Mouse (Mus musculus) heart, adult 9 months (tissue): ENCODE results near the gene Bcor.
A peak's percentile ranks its signal among the peaks of the same experiment; 100 is the strongest.

Source experiments
- DNase-seq, 2 experiments: peaks; one replicate each; pipeline ENCODE4 v3.0.0; 2022; ENCODE audit warnings: low spot score in 2 of 2

The Bcor gene

GRCm38 (mm10) chrX:12159981-12160656, at the start of gene Bcor:
TSS of gene Bcor (minus strand) at chrX:12160355.
- peak; percentile 66 to 75 for DNase-seq

GRCm38 (mm10) chrX:12202951-12203350, 42.8 kb upstream of the Bcor start:
- DNase-seq, result no peak

- DNase-seq, result no peak
Measured at GRCm38 (mm10) chrX:12201111-12201510, 41.0 kb upstream of the Bcor start.

- peak in 1 of 2 experiments; percentile 9 for DNase-seq
Measured at GRCm38 (mm10) chrX:12195234-12195919, 35.2 kb upstream of the Bcor start.

DNA sequence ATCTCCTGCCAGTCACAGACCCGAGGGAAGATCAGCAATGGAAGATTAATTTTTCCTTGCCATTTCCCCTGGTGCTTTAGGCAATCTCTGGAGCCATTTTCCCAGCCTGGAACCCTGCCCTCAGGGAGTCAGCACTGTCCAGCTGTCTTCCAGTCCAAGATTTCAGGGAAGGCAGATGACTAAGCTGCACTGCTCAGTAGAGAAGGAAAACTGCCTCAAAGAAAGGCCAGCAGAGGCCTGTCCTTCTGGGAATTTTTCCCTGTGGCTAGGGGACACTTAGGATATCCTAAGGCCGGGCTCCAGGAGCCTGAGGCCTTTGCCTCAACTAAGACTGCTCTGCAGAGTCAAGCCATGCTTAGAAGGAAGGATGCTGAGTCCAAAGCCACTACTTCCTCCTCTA, 32.2 kb upstream of the Bcor start:
- DNase-seq, result no peak

DNA sequence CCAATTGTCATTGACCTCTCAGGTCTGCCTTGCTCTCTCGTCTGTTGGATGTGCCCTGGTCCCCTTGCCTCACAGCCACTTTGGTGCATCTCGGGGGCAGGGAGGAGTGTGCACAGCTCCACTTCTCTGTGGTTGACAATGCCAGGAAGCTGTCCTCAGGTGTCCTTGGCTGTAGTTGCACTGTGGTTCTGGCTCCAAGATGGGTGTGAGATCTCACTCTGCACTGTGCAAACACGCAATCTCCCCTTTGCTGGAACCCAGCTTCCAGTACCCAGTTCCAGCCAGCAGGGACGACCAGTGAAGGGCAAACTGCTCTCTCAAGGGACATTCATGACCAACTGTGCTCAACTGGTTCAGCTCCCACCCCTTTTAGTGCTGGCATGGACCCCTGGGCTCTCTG, 29.4 kb upstream of the Bcor start:
- DNase-seq, result peak in 1 of 2 experiments; percentile 13

GRCm38 (mm10) chrX:12175198-12175960, 15.2 kb upstream of the Bcor start:
- no peak for DNase-seq

DNA sequence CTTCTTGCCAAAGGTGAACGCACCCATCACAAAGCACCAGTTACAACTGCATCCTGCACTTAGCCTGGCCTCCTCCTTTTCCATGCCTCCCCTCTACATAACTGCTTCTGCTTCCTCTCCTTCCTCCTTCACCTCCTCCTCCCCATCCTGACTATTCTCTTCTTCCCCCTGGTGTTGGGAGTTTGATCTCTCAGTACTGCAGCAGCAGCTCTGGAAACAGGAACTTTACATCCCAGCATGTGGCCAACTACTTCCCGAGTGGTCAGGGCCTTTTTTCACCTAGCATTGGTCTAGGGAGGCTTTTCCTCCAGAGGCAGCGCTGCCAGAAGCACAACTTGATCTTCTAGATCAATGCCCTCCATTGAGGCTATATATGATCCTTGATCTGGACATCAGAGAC, 10.0 kb upstream of the Bcor start:
- DNase-seq, result no peak

GRCm38 (mm10) chrX:12164591-12165529, 4.7 kb upstream of the Bcor start:
- DNase-seq, result peak; percentile 57 to 79

- peak; percentile 27 to 44 for DNase-seq
Measured at GRCm38 (mm10) chrX:12159534-12159881, 647 bp downstream of the Bcor start.

GRCm38 (mm10) chrX:12158821-12159533, 1.2 kb downstream of the Bcor start:
- DNase-seq, result peak; percentile 56 to 74

DNA sequence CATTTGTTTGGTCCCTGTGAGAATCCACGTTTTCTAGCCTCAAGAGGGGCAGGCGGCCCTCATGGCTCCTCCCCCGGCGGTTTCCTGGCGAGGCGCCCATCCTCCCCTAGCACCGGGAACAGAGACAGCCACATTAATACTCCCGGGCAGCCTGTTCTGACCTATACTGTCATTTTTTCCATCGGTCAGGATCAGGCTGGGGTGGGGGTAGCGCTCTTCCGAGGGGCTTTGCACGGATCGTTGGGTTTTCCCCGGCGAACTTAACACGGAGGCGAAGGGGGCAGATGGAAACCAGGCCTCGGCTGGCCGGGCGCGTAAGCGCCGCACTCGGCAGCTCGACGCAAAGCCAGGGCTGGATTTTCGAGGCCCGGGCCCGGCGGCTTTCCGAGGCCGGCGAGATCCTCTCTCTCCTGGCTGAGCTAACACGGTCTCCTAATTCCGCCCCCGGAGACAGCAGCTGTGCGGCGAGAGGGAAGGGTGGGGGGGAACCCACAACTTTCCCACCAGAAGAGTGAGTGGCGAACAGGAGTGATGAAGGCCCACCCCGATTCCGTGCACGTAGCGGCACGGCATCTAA, 1.8 kb downstream of the Bcor start:
- DNase-seq, result peak; percentile 73 to 74

- DNase-seq, result peak; percentile 61 to 71
Measured at GRCm38 (mm10) chrX:12157331-12157930, 2.7 kb downstream of the Bcor start.

GRCm38 (mm10) chrX:12155842-12156291, 4.3 kb downstream of the Bcor start:
- DNase-seq, result peak; percentile 41 to 48

GRCm38 (mm10) chrX:12155068-12155840, 4.9 kb downstream of the Bcor start:
- no peak for DNase-seq

DNA sequence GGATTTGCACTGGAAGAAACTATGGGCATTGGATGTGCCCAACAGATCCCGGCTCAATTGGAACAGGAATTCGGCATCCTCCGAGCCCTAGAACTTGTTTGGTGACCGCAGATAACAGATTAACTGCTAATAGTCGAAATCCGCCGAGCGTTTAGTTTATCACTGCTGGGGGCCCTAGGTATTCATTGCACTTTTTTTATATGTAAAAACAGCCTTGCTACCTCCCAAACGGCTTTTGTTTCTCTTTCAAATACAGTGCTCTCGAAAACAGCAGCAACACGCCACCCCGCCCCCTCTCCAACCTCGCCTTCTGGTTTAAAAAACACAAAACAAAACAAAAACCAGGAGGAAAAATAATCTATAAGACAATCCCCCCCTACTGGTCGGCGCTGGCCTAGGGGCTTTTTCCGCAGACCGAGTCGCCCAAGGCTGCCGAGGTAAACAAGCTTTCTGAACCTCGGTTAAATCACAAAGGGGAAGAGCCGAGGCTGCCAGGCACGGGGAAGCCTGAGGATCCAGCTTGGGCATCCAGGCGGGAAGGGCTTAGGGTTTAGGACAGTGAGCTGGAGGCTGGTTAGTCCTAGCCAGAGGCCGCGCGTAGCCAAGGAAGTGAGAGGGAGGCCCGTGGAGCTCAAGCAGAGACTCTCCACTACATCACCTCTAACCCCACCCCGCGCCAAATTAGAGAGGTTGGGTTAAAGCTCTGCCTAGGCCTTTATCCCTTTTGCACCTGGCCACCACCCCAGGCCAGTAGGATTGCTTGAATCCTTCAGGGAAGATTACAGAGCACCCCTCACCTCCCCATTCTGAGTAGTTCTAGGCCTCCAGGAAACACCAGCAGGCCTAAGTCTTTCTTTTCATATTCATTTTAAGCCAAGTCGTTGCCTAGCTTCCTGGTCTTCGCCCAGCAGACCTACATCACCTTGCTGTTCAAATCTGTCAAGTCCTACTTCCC, 6.7 kb downstream of the Bcor start:
- no peak for DNase-seq

GRCm38 (mm10) chrX:12151996-12152904, 7.9 kb downstream of the Bcor start:
- no peak for DNase-seq
